Comparison of ENCODE assay signal across 8 mouse cellular contexts in the genomic region with DNA sequence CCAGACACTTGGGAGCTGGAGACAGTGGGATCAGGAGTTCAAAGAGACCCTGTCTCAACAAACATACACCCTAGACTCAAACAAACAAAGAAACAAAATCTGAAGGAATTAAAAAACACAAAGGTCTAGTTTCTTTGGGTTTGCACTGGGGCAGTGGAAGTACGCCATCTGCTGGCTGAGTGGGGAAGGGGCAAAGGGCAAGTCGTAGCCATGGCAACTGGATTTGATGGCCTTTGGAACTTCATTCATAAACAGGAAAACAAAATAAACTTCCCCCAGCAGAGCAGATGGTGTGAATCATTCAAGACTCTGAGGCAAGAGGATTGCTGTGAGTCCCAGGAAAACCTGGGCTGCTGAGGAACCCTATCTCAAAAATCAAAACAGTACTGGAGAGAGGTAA. TPM values are rescaled to one million over a fixed set of nuclear protein-coding genes. Genes with fewer than 3 reads are reported as not detected.
DNase-seq lines count a peak whose midpoint lies in the region; ATAC-seq and TF ChIP-seq lines count a peak whose summit lies in the region.

No protein-coding gene starts in this region.

- H3K27ac ChIP-seq in midbrain, postnatal 0 days (ENCODE audit: low read depth, low read length), result no peak overlapping the region
- no peak overlapping the region for H3K27ac ChIP-seq in midbrain, embryonic 15.5 days
- peak overlapping the region; percentile 67 for H3K27ac ChIP-seq in neural tube, embryonic 13.5 days (replicated peaks)

- no peak for ATAC-seq in midbrain, postnatal 0 days (ENCODE audit: low FRiP score)
- ATAC-seq in midbrain, embryonic 15.5 days (replicated peaks), result no peak
- no peak for ATAC-seq in neural tube, embryonic 13.5 days (ENCODE audit: low read depth)

- no peaks in the 10 kb centered on the region for H3K9me3 ChIP-seq in midbrain, postnatal 0 days (ENCODE audit: low read length)
- H3K9me3 ChIP-seq in midbrain, embryonic 15.5 days, result no peaks in the 10 kb centered on the region
- no peaks in the 10 kb centered on the region for H3K9me3 ChIP-seq in neural tube, embryonic 13.5 days

- 43% methylated on average over 2 of the region's 2 CpGs for WGBS in midbrain, postnatal 0 days
- 59% methylated on average over 2 of the region's 2 CpGs for WGBS in midbrain, embryonic 15.5 days
- WGBS in neural tube, embryonic 13.5 days, result 46% methylated on average over 2 of the region's 2 CpGs

- H3K9ac ChIP-seq in midbrain, postnatal 0 days (replicated peaks; ENCODE audit: low read length, poor library complexity, severe bottlenecking), result no peak overlapping the region
- no peak overlapping the region for H3K9ac ChIP-seq in midbrain, embryonic 15.5 days
- 0 out of 2 replicates have a peak overlapping the region, but pooled peaks have one; percentile 34 for H3K9ac ChIP-seq in neural tube, embryonic 13.5 days

- intact Hi-C loops in left cerebral cortex, postnatal 14 days (cut with DNase I), result no loop called here

- DNase-seq in midbrain, postnatal 0 days (ENCODE audit: low spot score), result no peak
- peak; percentile 65 for DNase-seq in R1 (ENCODE audit: low read depth, low spot score)
- DNase-seq in embryo, embryonic 9.5 days (ENCODE audit: extremely low spot score), result peak; percentile 54
- peak; percentile 82 to 93 for DNase-seq in kidney, adult 8-10 months
- DNase-seq in cerebellum, adult 8-10 months, result no peak
- no peak for DNase-seq in left cerebral cortex, postnatal 14 days (ENCODE audit: low spot score in 2 of 2)

- peak; percentile 71 for TF ChIP-seq CTCF in midbrain, postnatal 0 days (IDR thresholded peaks at IDR 0.05)

- peaks cover 33% of the 10 kb centered on the region for H3K36me3 ChIP-seq in midbrain, postnatal 0 days (ENCODE audit: insufficient read depth, low read length)
- no peaks in the 10 kb centered on the region for H3K36me3 ChIP-seq in midbrain, embryonic 15.5 days (replicated peaks)
- peaks cover 61% of the 10 kb centered on the region for H3K36me3 ChIP-seq in neural tube, embryonic 13.5 days

- no peaks in the 10 kb centered on the region for H3K27me3 ChIP-seq in midbrain, postnatal 0 days (ENCODE audit: insufficient read depth, low read length)
- no peaks in the 10 kb centered on the region for H3K27me3 ChIP-seq in midbrain, embryonic 15.5 days (replicated peaks)
- H3K27me3 ChIP-seq in neural tube, embryonic 13.5 days, result no peaks in the 10 kb centered on the region

- H3K4me2 ChIP-seq in midbrain, postnatal 0 days (ENCODE audit: low read depth, low read length, poor library complexity, severe bottlenecking), result no peak overlapping the region
- H3K4me2 ChIP-seq in midbrain, embryonic 15.5 days, result no peak overlapping the region
- H3K4me2 ChIP-seq in neural tube, embryonic 13.5 days, result no peak overlapping the region

- H3K4me1 ChIP-seq in midbrain, postnatal 0 days (ENCODE audit: insufficient read depth, low read length), result no peaks in the 10 kb centered on the region
- peaks cover 15% of the 10 kb centered on the region for H3K4me1 ChIP-seq in midbrain, embryonic 15.5 days
- peaks cover 90% of the 10 kb centered on the region for H3K4me1 ChIP-seq in neural tube, embryonic 13.5 days (replicated peaks)

- H3K4me3 ChIP-seq in midbrain, postnatal 0 days (ENCODE audit: low read depth, low read length), result no peak overlapping the region
- H3K4me3 ChIP-seq in midbrain, embryonic 15.5 days, result no peak overlapping the region
- no peak overlapping the region for H3K4me3 ChIP-seq in neural tube, embryonic 13.5 days

RNA-seq across cellular contexts. Expression of gene Pgpep1, which starts 7.0 kb away (rescaled TPM):
- 40.2 and 60.6 TPM in 2 replicates for total RNA-seq in midbrain, postnatal 0 days (2014; rRNA removed)
- 37.6 and 50.6 TPM in 2 replicates for polyA plus RNA-seq in midbrain, postnatal 0 days (2015; fragmentation: Nextera tagmentation; extraction: Ambion mirVana)
- polyA plus RNA-seq in midbrain, embryonic 15.5 days (2015; fragmentation: Nextera tagmentation; extraction: Ambion mirVana), result 70.1 and 74.5 TPM in 2 replicates
- polyA plus RNA-seq in neural tube, embryonic 13.5 days (2015; fragmentation: Nextera tagmentation; extraction: Ambion mirVana), result 102 and 108 TPM in 2 replicates
- 10 to 100 TPM; 14.8 to 19.0 TPM for total RNA-seq in left cerebral cortex, postnatal 14 days (2021)

RNA-seq across cellular contexts. Expression of gene Lsm4, which starts 19.8 kb away (rescaled TPM):
- 140 and 312 TPM in 2 replicates for total RNA-seq in midbrain, postnatal 0 days (2014; rRNA removed)
- polyA plus RNA-seq in midbrain, postnatal 0 days (2015; fragmentation: Nextera tagmentation; extraction: Ambion mirVana), result 157 and 169 TPM in 2 replicates
- polyA plus RNA-seq in midbrain, embryonic 15.5 days (2015; fragmentation: Nextera tagmentation; extraction: Ambion mirVana), result 175 and 193 TPM in 2 replicates
- polyA plus RNA-seq in neural tube, embryonic 13.5 days (2015; fragmentation: Nextera tagmentation; extraction: Ambion mirVana), result 214 and 215 TPM in 2 replicates
- total RNA-seq in left cerebral cortex, postnatal 14 days (2021), result 10 to 100 TPM; 64.3 to 69.7 TPM

RNA-seq across cellular contexts. Expression of gene Gdf15, which starts 21.0 kb away (rescaled TPM):
- total RNA-seq in midbrain, postnatal 0 days (2014; rRNA removed), result 0.22 and 1.8 TPM in 2 replicates
- 0.26 and 0.32 TPM in 2 replicates for polyA plus RNA-seq in midbrain, postnatal 0 days (2015; fragmentation: Nextera tagmentation; extraction: Ambion mirVana)
- 0.13 and 0.19 TPM in 2 replicates for polyA plus RNA-seq in midbrain, embryonic 15.5 days (2015; fragmentation: Nextera tagmentation; extraction: Ambion mirVana)
- polyA plus RNA-seq in neural tube, embryonic 13.5 days (2015; fragmentation: Nextera tagmentation; extraction: Ambion mirVana), result not detected in 2 replicates
- total RNA-seq in left cerebral cortex, postnatal 14 days (2021), result not detected

RNA-seq across cellular contexts. Expression of gene Lrrc25, which starts 37.3 kb away (rescaled TPM):
- 1.8 and 2.2 TPM in 2 replicates for total RNA-seq in midbrain, postnatal 0 days (2014; rRNA removed)
- polyA plus RNA-seq in midbrain, postnatal 0 days (2015; fragmentation: Nextera tagmentation; extraction: Ambion mirVana), result 0.74 and 1.4 TPM in 2 replicates
- 1.2 and 1.6 TPM in 2 replicates for polyA plus RNA-seq in midbrain, embryonic 15.5 days (2015; fragmentation: Nextera tagmentation; extraction: Ambion mirVana)
- polyA plus RNA-seq in neural tube, embryonic 13.5 days (2015; fragmentation: Nextera tagmentation; extraction: Ambion mirVana), result 1.5 and 1.8 TPM in 2 replicates
- total RNA-seq in left cerebral cortex, postnatal 14 days (2021), result under 1 TPM; 0.90 to 0.97 TPM

RNA-seq across cellular contexts. Expression of gene Ssbp4, which starts 44.6 kb away (rescaled TPM):
- total RNA-seq in midbrain, postnatal 0 days (2014; rRNA removed), result 279 and 392 TPM in 2 replicates
- polyA plus RNA-seq in midbrain, postnatal 0 days (2015; fragmentation: Nextera tagmentation; extraction: Ambion mirVana), result 230 and 247 TPM in 2 replicates
- polyA plus RNA-seq in midbrain, embryonic 15.5 days (2015; fragmentation: Nextera tagmentation; extraction: Ambion mirVana), result 175 and 189 TPM in 2 replicates
- polyA plus RNA-seq in neural tube, embryonic 13.5 days (2015; fragmentation: Nextera tagmentation; extraction: Ambion mirVana), result 117 and 141 TPM in 2 replicates
- total RNA-seq in left cerebral cortex, postnatal 14 days (2021), result 100 to 1,000 TPM; 270 to 302 TPM

Comparison
In these comparisons a context has a peak if more than half of its experiments do, and no peak if none do; other contexts are left out.
1. DNase-seq: peak in R1 (single experiment), embryo, embryonic 9.5 days (single experiment) and kidney, adult 8-10 months (2 of 2); none in midbrain, postnatal 0 days (single experiment), cerebellum, adult 8-10 months (single experiment) and left cerebral cortex, postnatal 14 days (0 of 2).